Mouse (Mus musculus) heart, embryonic 16.5 days (tissue): ENCODE measurements around the gene Lifr. TPM values are rescaled to one million over a fixed set of nuclear protein-coding genes. Genes with fewer than 3 reads are reported as not detected.

Experiments used
- ATAC-seq: fragments of 200-750 bp; cut with Nextera tagmentation; replicated peaks from 2 replicates; pipeline ENCODE4 v1.8.0; 2017; ENCODE audit warnings: moderate number of reproducible peaks; ENCODE audit not compliant: insufficient read depth, low FRiP score; ENCODE audit errors: extremely low read depth
- H3K27ac ChIP-seq: fragments of 300-500 bp; sonication (generic); 2 replicates; pipeline ENCODE4 v1.5.1; 2014; ENCODE audit warnings: mild to moderate bottlenecking, low read length, control low read depth, moderate library complexity
- H3K27me3 ChIP-seq: fragments of 300-500 bp; sonication (generic); 2 replicates; pipeline ENCODE4 v1.6.1; 2014; ENCODE audit warnings: low read length, mixed read lengths; ENCODE audit not compliant: control insufficient read depth, insufficient read depth
- H3K36me3 ChIP-seq: fragments of 300-500 bp; sonication (generic); 2 replicates; pipeline ENCODE4 v1.6.1; 2014; ENCODE audit not compliant: control insufficient read depth, insufficient read depth
- H3K4me1 ChIP-seq: fragments of 300-500 bp; sonication (generic); 2 replicates; pipeline ENCODE4 v1.6.1; 2014; ENCODE audit warnings: low read length, mixed read lengths; ENCODE audit not compliant: control insufficient read depth, insufficient read depth
- H3K4me2 ChIP-seq: fragments of 300-500 bp; sonication (generic); 2 replicates; pipeline ENCODE4 v1.6.1; 2014; ENCODE audit warnings: low read depth, mild to moderate bottlenecking, control low read depth, low read length
- H3K4me3 ChIP-seq: fragments of 300-500 bp; sonication (generic); 2 replicates; pipeline ENCODE4 v1.5.1; 2014; ENCODE audit warnings: mild to moderate bottlenecking, control low read depth, low read length
- H3K9ac ChIP-seq: fragments of 300-500 bp; sonication (generic); 2 replicates; pipeline ENCODE4 v1.6.1; 2014; ENCODE audit warnings: low read length, control low read depth
- H3K9me3 ChIP-seq: fragments of 300-500 bp; sonication (generic); replicated peaks from 2 replicates; pipeline ENCODE4 v1.6.1; 2016; ENCODE audit warnings: low read length; ENCODE audit not compliant: control insufficient read depth
- WGBS: fragments of 180-500 bp; shearing (Covaris S2); extraction: QIAGEN DNeasy Blood & Tissue Kit; methylation state at CpG from one replicate; pipeline ENCODE4 v1.1.7; 2014; 5-methylcytosine and 5-hydroxymethylcytosine counted together
- polyA plus RNA-seq: library from polyadenylated mRNA; unstranded; fragments of >200 nt; fragmentation: Nextera tagmentation; extraction: Ambion mirVana; gene quantifications from 2 replicates; pipeline ENCODE4 v1.2.1, GENCODE M21; 2015

The Lifr gene
- polyA plus RNA-seq, 1 experiment from 2014 or later, result 24.0 TPM

GRCm38 (mm10) chr15:7061995-7062697, 28.3 kb upstream of the Lifr start:
- 66% methylated on average over 4 of the region's 4 CpGs for WGBS
- Histone ChIP-seq H3K27me3 (no peaks in the 10 kb centered on the region), H3K9me3 (no peaks in the 10 kb centered on the region), H3K4me1 (no peaks in the 10 kb centered on the region; the same call in 1 of the 2 replicates), H3K4me3 (no peak overlapping the region), H3K4me2 (no peak overlapping the region), H3K36me3 (no peaks in the 10 kb centered on the region), H3K9ac (no peak overlapping the region), H3K27ac (no peak overlapping the region)
- no peak for ATAC-seq

GRCm38 (mm10) chr15:7062698-7063009, 27.8 kb upstream of the Lifr start:
- Histone ChIP-seq H3K4me2 (no peak overlapping the region), H3K4me1 (no peaks in the 10 kb centered on the region; the same call in 1 of the 2 replicates), H3K9me3 (no peaks in the 10 kb centered on the region), H3K9ac (no peak overlapping the region), H3K27me3 (no peaks in the 10 kb centered on the region), H3K4me3 (no peak overlapping the region), H3K36me3 (no peaks in the 10 kb centered on the region), H3K27ac (no peak overlapping the region)
- no peak for ATAC-seq
- WGBS, result 97% methylated on average over 1 of the region's 1 CpGs

- WGBS, result 62% methylated on average over 9 of the region's 9 CpGs
These were observed 26.7 kb upstream of the Lifr start for GRCm38 (mm10) chr15:7063521-7064240.

GRCm38 (mm10) chr15:7064992-7065523, 25.4 kb upstream of the Lifr start:
- Histone ChIP-seq H3K4me3 (no peak overlapping the region), H3K4me1 (no peaks in the 10 kb centered on the region; the same call in none of the 2 replicates), H3K9ac (no peak overlapping the region), H3K9me3 (no peaks in the 10 kb centered on the region), H3K27ac (no peak overlapping the region), H3K36me3 (no peaks in the 10 kb centered on the region), H3K27me3 (no peaks in the 10 kb centered on the region), H3K4me2 (no peak overlapping the region)
- ATAC-seq, result no peak
- WGBS, result 83% methylated on average over 14 of the region's 14 CpGs

More at GRCm38 (mm10) chr15:7063521-7064240, 26.7 kb upstream of the Lifr start:
- H3K9me3 ChIP-seq, result no peaks in the 10 kb centered on the region
- H3K4me3 ChIP-seq, result no peak overlapping the region
- H3K4me2 ChIP-seq, result no peak overlapping the region
- no peak overlapping the region for H3K27ac ChIP-seq
- ATAC-seq, result no peak
- no peak overlapping the region for H3K9ac ChIP-seq
- no peaks in the 10 kb centered on the region; the same call in 1 of the 2 replicates for H3K4me1 ChIP-seq
- H3K36me3 ChIP-seq, result no peaks in the 10 kb centered on the region
- H3K27me3 ChIP-seq, result no peaks in the 10 kb centered on the region

GRCm38 (mm10) chr15:7065624-7066023, 24.8 kb upstream of the Lifr start:
- no peak overlapping the region for H3K27ac ChIP-seq
- no peak overlapping the region for H3K9ac ChIP-seq
- peaks cover 3% of the 10 kb centered on the region for H3K4me1 ChIP-seq
- WGBS, result 85% methylated on average over 5 of the region's 5 CpGs
- H3K27me3 ChIP-seq, result no peaks in the 10 kb centered on the region
- H3K36me3 ChIP-seq, result no peaks in the 10 kb centered on the region
- H3K4me3 ChIP-seq, result no peak overlapping the region
- ATAC-seq, result no peak
- H3K9me3 ChIP-seq, result no peaks in the 10 kb centered on the region
- H3K4me2 ChIP-seq, result no peak overlapping the region

- Histone ChIP-seq H3K9ac (no peak overlapping the region), H3K36me3 (no peaks in the 10 kb centered on the region), H3K27me3 (no peaks in the 10 kb centered on the region), H3K9me3 (no peaks in the 10 kb centered on the region), H3K4me2 (no peak overlapping the region), H3K4me3 (no peak overlapping the region), H3K4me1 (peaks cover 3% of the 10 kb centered on the region), H3K27ac (no peak overlapping the region)
- ATAC-seq, result no peak
- WGBS, result 88% methylated on average over 3 of the region's 3 CpGs
These were observed 23.7 kb upstream of the Lifr start for GRCm38 (mm10) chr15:7066752-7067151.

- Histone ChIP-seq H3K9ac (no peak overlapping the region), H3K27ac (no peak overlapping the region), H3K27me3 (no peaks in the 10 kb centered on the region), H3K36me3 (no peaks in the 10 kb centered on the region), H3K4me3 (no peak overlapping the region), H3K4me2 (no peak overlapping the region), H3K4me1 (peaks cover 3% of the 10 kb centered on the region; the same call in 1 of the 2 replicates), H3K9me3 (no peaks in the 10 kb centered on the region)
- WGBS, result 73% methylated on average over 7 of the region's 7 CpGs
- no peak for ATAC-seq
These were observed 21.0 kb upstream of the Lifr start for GRCm38 (mm10) chr15:7069374-7069773.

- no peak for ATAC-seq
- H3K36me3 ChIP-seq, result no peaks in the 10 kb centered on the region
- WGBS, result 55% methylated on average over 6 of the region's 6 CpGs
- no peak overlapping the region for H3K9ac ChIP-seq
- H3K27me3 ChIP-seq, result no peaks in the 10 kb centered on the region
- peaks cover 3% of the 10 kb centered on the region; the same call in 1 of the 2 replicates for H3K4me1 ChIP-seq
- no peak overlapping the region for H3K27ac ChIP-seq
- no peak overlapping the region for H3K4me3 ChIP-seq
- no peaks in the 10 kb centered on the region for H3K9me3 ChIP-seq
- no peak overlapping the region for H3K4me2 ChIP-seq
These were observed 20.1 kb upstream of the Lifr start for GRCm38 (mm10) chr15:7070199-7070794.

GRCm38 (mm10) chr15:7073269-7073668, 17.1 kb upstream of the Lifr start:
- H3K9ac ChIP-seq, result no peak overlapping the region
- no peak overlapping the region for H3K27ac ChIP-seq
- no peak overlapping the region for H3K4me3 ChIP-seq
- 71% methylated on average over 3 of the region's 3 CpGs for WGBS
- no peak overlapping the region for H3K4me2 ChIP-seq
- H3K4me1 ChIP-seq, result peaks cover 3% of the 10 kb centered on the region; the same call in 1 of the 2 replicates
- no peaks in the 10 kb centered on the region for H3K9me3 ChIP-seq
- H3K36me3 ChIP-seq, result no peaks in the 10 kb centered on the region
- ATAC-seq, result no peak
- H3K27me3 ChIP-seq, result no peaks in the 10 kb centered on the region
